Mouse (Mus musculus) CH12.LX (cell line): ENCODE data around the gene Kctd8.

Experiments used
- CTCF ChIP-seq, 2 experiments: IDR thresholded peaks in 1 of 2; conservative IDR thresholded peaks in 1 of 2; 2 replicates each; pipeline ENCODE4 v1.5.1; 2011 to 2012; ENCODE audit warnings: low read depth in 2 of 2, low read length in 2 of 2, improper control_type of control experiment in 1 of 2, inconsistent platforms in 1 of 2, mild to moderate bottlenecking in 1 of 2, moderate library complexity in 1 of 2
- EP300 ChIP-seq: IDR thresholded peaks from 2 replicates; pipeline ENCODE4 v1.6.1; 2011; ENCODE audit warnings: low read length, improper control_type of control experiment
- IRF4 ChIP-seq: IDR thresholded peaks from 2 replicates; pipeline ENCODE4 v1.6.1; 2014; ENCODE audit warnings: low read depth, mild to moderate bottlenecking, inconsistent platforms, low read length, improper control_type of control experiment
- JUN ChIP-seq: IDR thresholded peaks from 2 replicates; pipeline ENCODE4 v1.6.1; 2011; ENCODE audit warnings: low read depth, mild to moderate bottlenecking, low read length, improper control_type of control experiment, moderate library complexity; ENCODE audit not compliant: insufficient read depth
- JUND ChIP-seq: conservative IDR thresholded peaks from 2 replicates; pipeline ENCODE4 v1.6.1; 2011; ENCODE audit warnings: low read depth, low read length, improper control_type of control experiment
- MAZ ChIP-seq: IDR thresholded peaks from 2 replicates; pipeline ENCODE4 v1.6.1; 2012; ENCODE audit warnings: low read depth, mild to moderate bottlenecking, inconsistent platforms, low read length, improper control_type of control experiment, moderate library complexity
- MYC ChIP-seq: IDR thresholded peaks from 2 replicates; pipeline ENCODE4 v1.6.1; 2011; ENCODE audit warnings: low read depth, mild to moderate bottlenecking, improper control_type of control experiment, low read length
- POLR2A ChIP-seq: IDR thresholded peaks from 2 replicates; pipeline ENCODE4 v1.6.1; 2011; ENCODE audit warnings: low read depth, mild to moderate bottlenecking, improper control_type of control experiment, low read length
- TCF12 ChIP-seq: IDR thresholded peaks from 2 replicates; pipeline ENCODE4 v1.6.1; 2014; ENCODE audit warnings: low read depth, mild to moderate bottlenecking, inconsistent platforms, low read length, improper control_type of control experiment
- ZC3H11A ChIP-seq: IDR thresholded peaks from 2 replicates; pipeline ENCODE4 v1.6.1; 2012; ENCODE audit warnings: low read depth, mild to moderate bottlenecking, inconsistent platforms, low read length, improper control_type of control experiment

DNA sequence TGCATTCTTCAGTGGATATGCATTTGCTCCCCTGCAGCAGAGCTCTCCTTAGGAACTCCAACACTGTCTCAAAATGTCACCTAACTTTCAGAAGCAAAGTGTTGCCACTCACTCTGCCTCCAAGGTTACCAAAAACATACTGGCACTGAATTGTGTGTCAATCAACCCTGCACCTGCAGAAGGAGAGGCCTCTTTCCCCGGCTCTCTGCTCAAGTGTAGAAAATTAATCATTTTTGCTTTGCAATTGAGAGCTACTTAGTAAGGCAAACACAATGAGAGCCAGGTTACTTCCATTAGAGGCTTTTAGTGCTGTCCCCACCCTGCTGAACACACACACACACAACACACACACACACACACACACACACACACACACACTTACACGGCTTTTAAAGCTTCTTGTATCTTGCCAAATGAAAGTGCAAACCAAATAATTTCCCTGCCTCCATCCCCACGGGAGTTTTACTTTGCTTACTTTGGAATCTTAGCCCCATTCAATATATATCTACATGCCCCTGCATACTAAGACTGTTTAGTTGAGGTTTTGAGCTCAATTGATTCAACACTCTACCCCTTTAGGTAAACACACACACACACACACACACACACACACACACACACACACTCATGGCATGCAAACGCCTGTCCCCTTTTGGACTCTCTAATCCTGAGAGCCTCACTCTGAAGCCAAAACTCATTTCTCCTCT is 2.4 kb downstream of the Kctd8 start:
- TF ChIP-seq POLR2A, result no peak
- no peak for TF ChIP-seq TCF12
- no peak for TF ChIP-seq EP300
- TF ChIP-seq MAZ, result no peak
- TF ChIP-seq JUN, result no peak
- TF ChIP-seq JUND, result no peak
- TF ChIP-seq MYC, result no peak
- no peak for TF ChIP-seq CTCF (conservative IDR thresholded peaks at IDR 0.05 in 1 of 2, IDR thresholded peaks at IDR 0.05 in 1 of 2; ENCODE audit: low read depth in 2 of 2, low read length in 2 of 2)
- TF ChIP-seq IRF4, result no peak
- no peak for TF ChIP-seq ZC3H11A
